Mouse (Mus musculus) intestine, postnatal 0 days (tissue): ENCODE results near the gene Btn1a1. TPM values are rescaled to one million over a fixed set of nuclear protein-coding genes. Genes with fewer than 3 reads are reported as not detected.
A peak's percentile ranks its signal among the peaks of the same experiment; 100 is the strongest.

ENCODE experiments used
- ATAC-seq: fragments of 200-750 bp; cut with Nextera tagmentation; 2 replicates; pipeline ENCODE4 v1.8.0; 2017; ENCODE audit warnings: mild to moderate bottlenecking, moderate TSS enrichment, moderate library complexity
- H3K27ac ChIP-seq: fragments of 300-500 bp; sonication (generic); 2 replicates; pipeline ENCODE4 v1.5.1; 2014; ENCODE audit warnings: mild to moderate bottlenecking, low read depth, low read length, moderate library complexity
- H3K27me3 ChIP-seq: fragments of 300-500 bp; sonication (generic); replicated peaks from 2 replicates; pipeline ENCODE4 v1.6.1; 2014; ENCODE audit warnings: low read length, mixed read lengths; ENCODE audit not compliant: control insufficient read depth, insufficient read depth
- H3K36me3 ChIP-seq: fragments of 300-500 bp; sonication (generic); 2 replicates; pipeline ENCODE4 v1.6.1; 2014; ENCODE audit warnings: mild to moderate bottlenecking, moderate library complexity; ENCODE audit not compliant: control insufficient read depth, insufficient read depth
- H3K4me1 ChIP-seq: fragments of 300-500 bp; sonication (generic); replicated peaks from 2 replicates; pipeline ENCODE4 v1.6.1; 2014; ENCODE audit warnings: antibody characterized with exemption, low read length, mixed read lengths; ENCODE audit not compliant: control insufficient read depth, insufficient read depth
- H3K4me2 ChIP-seq: fragments of 300-500 bp; sonication (generic); replicated peaks from 2 replicates; pipeline ENCODE4 v1.6.1; 2014; ENCODE audit warnings: low read depth, mild to moderate bottlenecking, moderate library complexity
- H3K4me3 ChIP-seq: fragments of 300-500 bp; sonication (generic); 2 replicates; pipeline ENCODE4 v1.5.1; 2014; ENCODE audit warnings: low read depth, low read length
- H3K9ac ChIP-seq: fragments of 300-500 bp; sonication (generic); 2 replicates; pipeline ENCODE4 v1.6.1; 2014; ENCODE audit warnings: mild to moderate bottlenecking, low read depth, low read length
- H3K9me3 ChIP-seq: fragments of 300-500 bp; sonication (generic); 2 replicates; pipeline ENCODE4 v1.6.1; 2016; ENCODE audit warnings: mixed run types; ENCODE audit not compliant: control insufficient read depth
- CTCF ChIP-seq: sonication (generic); IDR thresholded peaks from 2 replicates; pipeline ENCODE4 v1.5.1; 2016; ENCODE audit warnings: low read depth, mild to moderate bottlenecking, control low read depth, antibody characterized with exemption, moderate library complexity
- WGBS: fragments of 180-500 bp; shearing (Covaris S2); extraction: QIAGEN DNeasy Blood & Tissue Kit; methylation state at CpG from one replicate; pipeline ENCODE4 v1.1.7; 2014; 5-methylcytosine and 5-hydroxymethylcytosine counted together
- polyA plus RNA-seq: library from polyadenylated mRNA; unstranded; fragments of >200 nt; fragmentation: Nextera tagmentation; extraction: Ambion mirVana; gene quantifications from 2 replicates; pipeline ENCODE4 v1.2.1, GENCODE M21; 2015

The Btn1a1 gene
- polyA plus RNA-seq, 1 experiment from 2014 or later, result not detected

DNA sequence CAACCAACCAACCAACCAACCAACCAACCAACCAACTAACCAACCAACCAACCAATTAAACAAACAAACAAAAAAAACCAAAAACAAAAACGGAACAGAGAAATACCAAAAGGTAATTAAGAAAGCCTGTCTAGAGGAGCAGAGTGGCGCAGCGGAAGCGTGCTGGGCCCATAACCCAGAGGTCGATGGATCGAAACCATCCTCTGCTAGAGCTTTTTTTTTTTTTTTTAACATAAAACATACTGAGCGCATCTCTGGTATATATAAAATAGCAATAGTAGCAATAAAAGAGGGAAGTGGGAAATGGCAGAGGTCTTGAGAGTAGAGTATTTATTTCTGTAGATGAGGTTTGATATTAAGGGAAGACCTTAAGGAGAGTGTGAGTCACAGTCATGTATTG is 34.2 kb upstream of the Btn1a1 start:
- WGBS, result 33% methylated on average over 7 of the region's 7 CpGs
- ATAC-seq, result no peak

DNA sequence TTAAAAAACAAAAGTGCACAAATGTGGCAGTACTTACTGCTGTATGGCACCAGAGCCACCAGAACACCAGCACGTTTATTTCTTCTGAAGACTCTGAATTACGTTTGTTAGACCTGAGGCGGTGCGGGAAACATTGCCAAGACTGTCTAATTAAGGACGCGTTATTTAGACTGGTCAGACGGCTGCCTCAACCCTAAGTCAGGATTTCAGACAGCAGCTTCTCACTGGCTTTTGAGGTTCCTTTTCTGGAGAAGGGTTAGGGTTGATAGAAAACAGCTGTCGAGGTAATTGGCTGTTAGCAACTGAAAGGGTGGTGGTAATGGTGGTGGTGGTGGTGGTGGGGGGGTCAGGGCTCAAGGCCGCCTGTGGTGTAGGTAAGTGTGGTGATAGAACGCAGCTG is 33.0 kb upstream of the Btn1a1 start:
- Histone ChIP-seq H3K9me3 (no peaks in the 10 kb centered on the region), H3K4me1 (no peaks in the 10 kb centered on the region; the same call in 1 of the 2 replicates), H3K27ac (no peak overlapping the region), H3K36me3 (no peaks in the 10 kb centered on the region), H3K27me3 (no peaks in the 10 kb centered on the region), H3K4me2 (peak overlapping the region; percentile 62), H3K4me3 (peak overlapping the region; percentile 32), H3K9ac (no peak overlapping the region)
- 13% methylated on average over 10 of the region's 10 CpGs for WGBS
- no peak for ATAC-seq
- no peak for TF ChIP-seq CTCF

More for the DNA sequence above, 34.2 kb upstream of the Btn1a1 start:
- TF ChIP-seq CTCF, result no peak
- no peaks in the 10 kb centered on the region for H3K27me3 ChIP-seq
- H3K4me3 ChIP-seq, result no peak overlapping the region
- H3K27ac ChIP-seq, result no peak overlapping the region
- no peak overlapping the region for H3K9ac ChIP-seq
- no peaks in the 10 kb centered on the region for H3K9me3 ChIP-seq
- H3K36me3 ChIP-seq, result no peaks in the 10 kb centered on the region
- H3K4me2 ChIP-seq, result no peak overlapping the region
- no peaks in the 10 kb centered on the region; the same call in 1 of the 2 replicates for H3K4me1 ChIP-seq

DNA sequence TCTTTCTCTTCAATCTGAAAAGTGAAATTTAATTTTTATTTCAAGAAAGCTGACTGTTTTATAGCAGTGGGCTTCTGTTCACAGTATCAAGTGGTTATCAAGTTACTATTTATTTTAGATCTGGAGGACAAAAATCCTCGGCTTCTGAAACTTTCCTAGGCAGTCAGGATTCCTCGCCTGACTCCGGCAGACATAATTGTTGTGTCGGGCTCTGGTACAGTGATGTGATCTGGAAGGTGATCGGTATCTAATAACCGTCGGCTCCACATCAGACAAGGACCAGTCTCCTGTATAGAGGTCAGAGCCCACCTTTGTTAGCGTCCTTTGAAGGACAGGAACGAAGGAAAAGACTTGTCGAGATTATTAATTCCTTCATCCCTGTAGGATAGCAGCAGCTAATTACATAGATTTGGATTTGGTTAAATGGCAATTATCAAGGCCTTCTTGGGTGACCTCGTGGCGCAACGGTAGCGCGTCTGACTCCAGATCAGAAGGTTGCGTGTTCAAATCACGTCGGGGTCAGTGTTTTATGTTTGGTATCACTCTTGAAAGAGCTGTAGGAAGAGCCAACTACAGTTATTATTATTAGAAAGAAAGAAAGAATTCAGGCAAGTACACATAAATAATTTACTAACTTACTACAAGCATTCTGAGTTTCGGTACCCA is 32.1 kb upstream of the Btn1a1 start:
- 14% methylated on average over 19 of the region's 19 CpGs for WGBS

DNA sequence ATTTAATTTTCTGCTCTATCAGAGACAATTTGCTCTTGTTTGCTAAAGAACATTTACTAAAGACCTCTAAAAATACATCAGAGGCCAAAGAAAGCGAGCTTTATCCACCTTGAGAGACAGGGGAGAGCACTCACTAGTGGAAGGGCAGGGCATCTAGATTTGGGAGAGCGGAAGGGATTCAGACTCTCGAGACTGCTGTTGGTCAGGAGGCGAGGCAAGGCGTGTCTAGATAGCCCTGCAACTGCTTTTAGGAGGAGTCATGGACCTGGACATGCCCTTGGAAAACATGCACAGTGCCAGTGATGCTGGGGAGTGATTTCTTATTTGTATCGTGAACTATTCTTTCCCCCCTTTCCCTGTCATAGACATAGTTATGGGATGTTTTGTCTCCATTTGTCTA is 29.8 kb upstream of the Btn1a1 start:
- H3K4me2 ChIP-seq, result no peak overlapping the region
- H3K36me3 ChIP-seq, result no peaks in the 10 kb centered on the region
- TF ChIP-seq CTCF, result no peak
- H3K9ac ChIP-seq, result no peak overlapping the region
- no peaks in the 10 kb centered on the region; the same call in 1 of the 2 replicates for H3K4me1 ChIP-seq
- H3K4me3 ChIP-seq, result no peak overlapping the region
- H3K27ac ChIP-seq, result no peak overlapping the region
- ATAC-seq, result no peak
- no peaks in the 10 kb centered on the region for H3K27me3 ChIP-seq
- H3K9me3 ChIP-seq, result no peaks in the 10 kb centered on the region
- 75% methylated on average over 6 of the region's 6 CpGs for WGBS

More for the DNA sequence above, 32.1 kb upstream of the Btn1a1 start:
- Histone ChIP-seq H3K9ac (no peak overlapping the region), H3K27me3 (no peaks in the 10 kb centered on the region), H3K4me2 (peak overlapping the region; percentile 62), H3K4me3 (peak overlapping the region; percentile 32), H3K4me1 (no peaks in the 10 kb centered on the region; the same call in 1 of the 2 replicates), H3K9me3 (no peaks in the 10 kb centered on the region), H3K27ac (no peak overlapping the region), H3K36me3 (no peaks in the 10 kb centered on the region)
- no peak for TF ChIP-seq CTCF
- ATAC-seq, result no peak

DNA sequence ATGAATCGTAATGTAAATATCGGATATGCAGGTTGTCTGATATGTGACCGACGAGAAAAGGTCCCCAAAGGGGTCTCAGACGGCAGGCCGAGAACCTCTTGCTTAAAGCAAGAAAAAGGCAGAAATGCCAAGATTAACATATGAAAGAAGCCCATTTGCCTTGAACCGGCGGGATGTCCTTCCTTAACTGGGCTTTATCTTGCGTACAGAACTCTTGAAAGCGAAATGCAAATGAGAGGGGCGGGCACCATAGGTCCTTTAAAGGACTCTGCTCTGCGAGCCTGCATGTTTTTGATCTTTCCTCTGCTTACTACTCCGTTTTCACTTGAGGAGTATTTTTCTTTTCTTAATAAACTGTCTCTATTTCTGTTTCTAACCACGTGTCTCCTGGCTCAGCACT is 26.3 kb upstream of the Btn1a1 start:
- no peak for TF ChIP-seq CTCF
- H3K27me3 ChIP-seq, result no peaks in the 10 kb centered on the region
- peak overlapping the region; percentile 20; the same call in 1 of the 2 replicates for H3K4me3 ChIP-seq
- H3K9ac ChIP-seq, result no peak overlapping the region
- H3K9me3 ChIP-seq, result no peaks in the 10 kb centered on the region
- H3K36me3 ChIP-seq, result no peaks in the 10 kb centered on the region
- no peaks in the 10 kb centered on the region for H3K4me1 ChIP-seq
- H3K4me2 ChIP-seq, result peak overlapping the region; percentile 55
- no peak overlapping the region for H3K27ac ChIP-seq
- no peak for ATAC-seq
- WGBS, result 23% methylated on average over 14 of the region's 14 CpGs

DNA sequence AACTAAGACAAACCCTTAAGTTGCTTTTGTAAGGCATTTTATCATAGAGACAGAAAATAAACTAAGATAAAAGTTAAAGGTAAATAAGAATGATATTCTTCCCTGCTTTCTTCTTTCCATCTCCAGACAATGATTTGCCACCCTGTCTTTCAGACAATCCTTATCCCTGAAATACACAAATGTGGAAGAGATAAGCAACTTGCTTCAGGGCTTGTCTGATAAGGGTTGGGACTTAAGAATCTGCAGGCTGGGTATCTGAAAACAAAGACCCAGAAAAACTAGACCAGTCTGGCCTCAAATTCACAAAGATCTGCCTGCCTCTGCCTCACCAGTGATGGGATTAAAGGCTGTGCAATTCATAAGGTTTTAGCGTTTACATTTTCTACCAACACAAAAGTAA is 25.6 kb upstream of the Btn1a1 start:
- no peak overlapping the region for H3K4me3 ChIP-seq
- 24% methylated on average over 1 of the region's 1 CpGs for WGBS
- no peak for ATAC-seq
- H3K27ac ChIP-seq, result no peak overlapping the region
- no peak overlapping the region for H3K9ac ChIP-seq
- no peaks in the 10 kb centered on the region for H3K36me3 ChIP-seq
- H3K4me2 ChIP-seq, result no peak overlapping the region
- no peaks in the 10 kb centered on the region for H3K27me3 ChIP-seq
- H3K9me3 ChIP-seq, result no peaks in the 10 kb centered on the region
- no peaks in the 10 kb centered on the region for H3K4me1 ChIP-seq
- TF ChIP-seq CTCF, result no peak
